Mouse (Mus musculus) myocyte (in vitro differentiated cells): ENCODE data around the gene Tlx1.

Experiments used
- CEBPB ChIP-seq: IDR thresholded peaks from 2 replicates; pipeline ENCODE4 v1.6.1; 2011; ENCODE audit warnings: mild to moderate bottlenecking, moderate library complexity; ENCODE audit not compliant: poor library complexity, insufficient read depth, severe bottlenecking
- E2F4 ChIP-seq: IDR thresholded peaks from one replicate; pipeline ENCODE4 v1.6.1; 2011; ENCODE audit warnings: mild to moderate bottlenecking, control low read depth, moderate library complexity; ENCODE audit not compliant: insufficient read depth
- MAX ChIP-seq: IDR thresholded peaks from one replicate; pipeline ENCODE4 v1.6.1; 2011; ENCODE audit warnings: low read depth, mild to moderate bottlenecking, control low read depth
- MYOG ChIP-seq, 3 experiments: IDR thresholded peaks; one replicate each; pipeline ENCODE4 v1.6.1; 2011; ENCODE audit warnings: control low read depth in 2 of 3, low read depth in 2 of 3, mild to moderate bottlenecking in 2 of 3; ENCODE audit not compliant: insufficient read length in 2 of 3, control insufficient read depth in 1 of 3, insufficient read depth in 1 of 3
- POLR2A ChIP-seq: IDR thresholded peaks from one replicate; pipeline ENCODE4 v1.6.1; 2011; ENCODE audit warnings: low read depth, mild to moderate bottlenecking, control low read depth, moderate library complexity; ENCODE audit not compliant: insufficient read length
- POLR2AphosphoS2 ChIP-seq: IDR thresholded peaks from one replicate; pipeline ENCODE4 v1.6.1; 2011; ENCODE audit warnings: low read depth, control low read depth; ENCODE audit not compliant: insufficient read length
- SRF ChIP-seq: IDR thresholded peaks from one replicate; pipeline ENCODE4 v1.6.1; 2011; ENCODE audit warnings: low read depth; ENCODE audit not compliant: control insufficient read depth, insufficient read length
- TCF12 ChIP-seq: IDR thresholded peaks from one replicate; pipeline ENCODE4 v1.6.1; 2011; ENCODE audit warnings: mild to moderate bottlenecking, control low read depth; ENCODE audit not compliant: poor library complexity, insufficient read depth, severe bottlenecking
- USF1 ChIP-seq: IDR thresholded peaks from one replicate; pipeline ENCODE4 v1.6.1; 2011; ENCODE audit warnings: low read depth, mild to moderate bottlenecking, control low read depth, moderate library complexity

DNA sequence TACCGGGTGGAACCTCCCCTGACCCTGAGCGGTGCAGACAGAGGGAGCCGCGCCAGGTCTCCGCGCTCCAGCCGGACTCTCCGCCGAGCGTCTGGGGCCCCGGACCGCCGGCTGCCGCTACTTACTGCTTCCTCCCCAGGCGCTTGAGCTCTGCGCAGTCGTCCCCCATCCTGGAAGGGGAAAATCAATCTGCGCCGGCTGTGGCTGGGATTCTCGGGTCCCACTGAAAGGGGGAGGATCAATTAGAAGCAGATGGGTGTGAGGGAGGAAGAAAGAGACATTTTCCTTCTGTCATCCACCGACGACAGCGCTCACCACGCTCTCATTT, 3.5 kb downstream of the Tlx1 start:
- no peak for TF ChIP-seq POLR2AphosphoS2
- no peak for TF ChIP-seq USF1
- no peak for TF ChIP-seq MAX
- no peak for TF ChIP-seq POLR2A
- TF ChIP-seq CEBPB, result no peak
- no peak for TF ChIP-seq MYOG (IDR thresholded peaks at IDR 0.05; ENCODE audit: control insufficient read depth in 1 of 3, insufficient read depth in 1 of 3, insufficient read length in 2 of 3, low read depth in 2 of 3)
- TF ChIP-seq SRF, result no peak
- TF ChIP-seq TCF12, result no peak
- TF ChIP-seq E2F4, result no peak
